Mouse (Mus musculus) heart, postnatal 0 days (tissue): ENCODE results near the gene Sec16b.

Source experiments
- CTCF ChIP-seq: IDR thresholded peaks from 2 replicates; pipeline ENCODE4 v1.5.1; 2016; ENCODE audit warnings: antibody characterized with exemption, control low read depth, low read depth
- EP300 ChIP-seq: IDR thresholded peaks from 2 replicates; pipeline ENCODE4 v1.6.1; 2016; ENCODE audit warnings: antibody characterized with exemption, low read depth

- TF ChIP-seq CTCF (no peak), EP300 (no peak)
These were observed 26.4 kb downstream of the Sec16b start for GRCm38 (mm10) chr1:157532826-157533460.
